Mouse (Mus musculus) heart, embryonic 12.5 days (tissue): Measurements from ENCODE around the gene Bglap2. TPM values are rescaled to one million over a fixed set of nuclear protein-coding genes. Genes with fewer than 3 reads are reported as not detected.
"Not testable (repeated sequence)": the region's sequence is repeated elsewhere in the genome, so short reads cannot be mapped to it uniquely, and the experiment has no call there.

Experiments
- ATAC-seq: fragments of 200-750 bp; cut with Nextera tagmentation; 2 replicates; pipeline ENCODE4 v1.8.0; 2017; ENCODE audit warnings: moderate TSS enrichment, moderate library complexity; ENCODE audit not compliant: insufficient number of reproducible peaks, low FRiP score
- H3K27ac ChIP-seq: fragments of 300-500 bp; sonication (generic); 2 replicates; pipeline ENCODE4 v1.5.1; 2016; ENCODE audit warnings: mild to moderate bottlenecking, moderate library complexity; ENCODE audit not compliant: poor library complexity, severe bottlenecking
- H3K27me3 ChIP-seq: fragments of 300-500 bp; sonication (generic); replicated peaks from 2 replicates; pipeline ENCODE4 v1.6.1; 2016; ENCODE audit warnings: mild to moderate bottlenecking, moderate library complexity
- H3K36me3 ChIP-seq: fragments of 300-500 bp; sonication (generic); 2 replicates; pipeline ENCODE4 v1.6.1; 2016; ENCODE audit warnings: mild to moderate bottlenecking, moderate library complexity
- H3K4me1 ChIP-seq: fragments of 300-500 bp; sonication (generic); replicated peaks from 2 replicates; pipeline ENCODE4 v1.6.1; 2016; ENCODE audit warnings: mild to moderate bottlenecking
- H3K4me2 ChIP-seq: fragments of 300-500 bp; sonication (generic); 2 replicates; pipeline ENCODE4 v1.6.1; 2016; ENCODE audit warnings: mild to moderate bottlenecking, moderate library complexity
- H3K4me3 ChIP-seq: fragments of 300-500 bp; sonication (generic); 2 replicates; pipeline ENCODE4 v1.5.1; 2016; ENCODE audit warnings: mild to moderate bottlenecking
- H3K9ac ChIP-seq: fragments of 300-500 bp; sonication (generic); 2 replicates; pipeline ENCODE4 v1.6.1; 2016; ENCODE audit warnings: mild to moderate bottlenecking, moderate library complexity
- H3K9me3 ChIP-seq: fragments of 300-500 bp; sonication (generic); replicated peaks from 2 replicates; pipeline ENCODE4 v1.6.1; 2016; ENCODE audit warnings: mild to moderate bottlenecking, moderate library complexity
- WGBS: fragments of 180-500 bp; shearing (Covaris S2); methylation state at CpG from one replicate; pipeline ENCODE4 v1.1.7; 2016; 5-methylcytosine and 5-hydroxymethylcytosine counted together
- polyA plus RNA-seq: library from polyadenylated mRNA; unstranded; fragments of >200 nt; fragmentation: Nextera tagmentation; extraction: Ambion mirVana; gene quantifications from 2 replicates; pipeline ENCODE4 v1.2.1, GENCODE M21; 2016

Bglap2 gene
- polyA plus RNA-seq, 1 experiment from 2014 or later = not detected

GRCm38 (mm10) chr3:88382383-88382782, 3.9 kb upstream of the Bglap2 start:
- ATAC-seq, H3K4me3 ChIP-seq, H3K9me3 ChIP-seq, H3K36me3 ChIP-seq, H3K27ac ChIP-seq, H3K9ac ChIP-seq, H3K4me1 ChIP-seq, H3K27me3 ChIP-seq: not testable (repeated sequence)
- WGBS = 20% methylated on average over 2 of the region's 7 CpGs
- H3K4me2 ChIP-seq = peak overlapping the region; percentile 64; the same call in 1 of the 2 replicates

GRCm38 (mm10) chr3:88381389-88382315, 3.2 kb upstream of the Bglap2 start:
- peak; percentile 76 for ATAC-seq
- WGBS = 9% methylated on average over 19 of the region's 22 CpGs
- H3K27me3 ChIP-seq, H3K9me3 ChIP-seq, H3K9ac ChIP-seq, H3K4me1 ChIP-seq, H3K36me3 ChIP-seq, H3K27ac ChIP-seq: not testable (repeated sequence)
- peak overlapping the region; percentile 64 for H3K4me2 ChIP-seq
- H3K4me3 ChIP-seq = peak overlapping the region; percentile 28; the same call in 1 of the 2 replicates

DNA sequence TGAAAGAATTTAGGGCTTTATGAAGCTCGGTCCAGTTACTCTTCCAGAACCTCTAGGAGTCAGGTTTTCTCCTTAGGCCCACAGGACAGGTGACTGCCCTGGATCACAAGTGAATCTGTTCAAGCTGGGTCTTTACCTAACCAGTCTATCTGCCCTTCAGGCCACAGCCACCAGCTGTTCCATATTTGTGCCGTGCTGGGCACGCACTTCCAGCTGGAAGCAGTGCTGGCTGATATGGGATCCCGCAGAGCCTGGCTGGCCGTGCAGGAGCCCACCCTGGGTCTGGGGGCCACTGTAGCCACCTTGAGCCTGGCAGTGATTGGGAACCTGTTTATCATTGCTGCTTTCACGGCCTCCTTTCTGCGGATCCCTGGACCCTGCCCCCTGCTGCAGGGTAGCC, 1.9 kb downstream of the Bglap2 start:
- not testable (repeated sequence) for H3K9me3 ChIP-seq, H3K27ac ChIP-seq, ATAC-seq, H3K9ac ChIP-seq, H3K4me3 ChIP-seq, H3K36me3 ChIP-seq, H3K4me1 ChIP-seq, H3K27me3 ChIP-seq
- peak overlapping the region; percentile 58; the same call in 1 of the 2 replicates for H3K4me2 ChIP-seq
- WGBS = 26% methylated on average over 5 of the region's 7 CpGs

DNA sequence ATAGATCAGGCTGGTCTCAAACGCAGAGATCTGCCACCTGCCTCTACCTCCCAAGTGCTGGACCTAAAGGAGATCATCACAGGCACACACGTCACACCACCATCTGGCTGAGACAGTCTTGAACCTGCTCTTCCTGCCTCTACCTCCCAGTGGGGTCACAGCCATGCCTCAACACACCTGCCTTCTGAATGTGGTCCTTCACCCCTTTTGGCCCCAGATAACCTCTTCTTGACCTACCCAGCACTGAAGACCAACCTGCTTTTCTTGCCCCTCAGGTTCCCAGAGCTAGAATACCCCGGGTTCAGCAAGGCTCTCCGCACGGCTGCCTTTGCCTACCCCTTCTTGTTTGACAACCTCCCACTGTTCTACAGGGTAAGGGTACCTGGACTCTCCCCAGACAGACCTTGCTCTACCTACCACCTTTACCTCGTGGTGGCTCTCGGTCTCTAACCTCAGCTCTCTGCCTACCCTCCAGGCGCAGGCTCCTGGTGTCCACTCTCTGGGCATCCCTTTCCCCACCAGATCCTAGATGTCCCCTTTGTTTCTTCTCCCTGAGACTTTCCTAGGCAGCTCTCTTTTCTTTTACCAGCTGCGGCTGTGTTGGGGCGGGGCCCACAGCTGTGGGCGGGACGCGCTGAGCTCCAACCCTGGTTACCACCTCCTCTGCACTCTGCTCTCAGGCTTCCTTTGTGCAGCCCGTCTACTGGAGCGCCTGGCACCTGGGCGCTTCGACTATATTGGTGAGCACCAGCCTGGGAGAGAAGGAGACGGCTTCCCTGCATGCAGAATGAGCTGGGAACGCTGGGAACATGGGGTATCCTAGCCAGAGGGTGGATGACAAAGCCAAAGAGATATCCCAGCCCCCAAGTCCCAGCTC, 2.5 kb downstream of the Bglap2 start:
- H3K27ac ChIP-seq = not testable (repeated sequence)
- H3K4me3 ChIP-seq = peak overlapping the region; percentile 20; the same call in 1 of the 2 replicates
- peak overlapping the region; percentile 36; the same call in 1 of the 2 replicates for H3K9ac ChIP-seq

DNA sequence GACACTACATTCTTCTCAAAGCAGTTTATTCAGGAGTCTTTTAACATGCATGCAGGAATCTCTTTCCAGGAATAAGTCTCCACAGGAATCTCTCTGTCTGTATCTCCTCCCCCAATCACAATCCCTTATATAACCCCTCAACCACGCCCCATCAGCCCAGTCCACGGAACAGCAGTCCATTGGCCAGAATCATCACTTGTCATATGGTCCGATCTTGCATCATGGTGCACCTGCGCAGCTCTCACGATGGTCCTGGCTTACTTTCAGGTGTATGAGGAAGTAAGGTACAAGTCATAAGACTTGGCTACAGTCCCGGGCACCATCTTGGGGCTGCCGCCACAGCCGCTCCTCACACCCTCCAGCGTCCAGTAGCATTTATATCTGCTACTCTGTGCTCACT, 5.9 kb downstream of the Bglap2 start, which contains the start of gene Bglap3:
TSS of gene Bglap3 (minus strand) at position 101 of the 400 bp plus-strand sequence.
- H3K9ac ChIP-seq, H3K4me3 ChIP-seq, H3K9me3 ChIP-seq, H3K4me2 ChIP-seq, H3K27ac ChIP-seq, H3K4me1 ChIP-seq, H3K36me3 ChIP-seq, H3K27me3 ChIP-seq, ATAC-seq: not testable (repeated sequence)
- 92% methylated on average over 9 of the region's 9 CpGs for WGBS

More for the DNA sequence above, 2.5 kb downstream of the Bglap2 start:
- not testable (repeated sequence) for H3K27me3 ChIP-seq, H3K4me1 ChIP-seq, H3K36me3 ChIP-seq, H3K9me3 ChIP-seq
- ATAC-seq = peak; percentile 76
- WGBS = 14% methylated on average over 19 of the region's 19 CpGs
- H3K4me2 ChIP-seq = peak overlapping the region; percentile 58

DNA sequence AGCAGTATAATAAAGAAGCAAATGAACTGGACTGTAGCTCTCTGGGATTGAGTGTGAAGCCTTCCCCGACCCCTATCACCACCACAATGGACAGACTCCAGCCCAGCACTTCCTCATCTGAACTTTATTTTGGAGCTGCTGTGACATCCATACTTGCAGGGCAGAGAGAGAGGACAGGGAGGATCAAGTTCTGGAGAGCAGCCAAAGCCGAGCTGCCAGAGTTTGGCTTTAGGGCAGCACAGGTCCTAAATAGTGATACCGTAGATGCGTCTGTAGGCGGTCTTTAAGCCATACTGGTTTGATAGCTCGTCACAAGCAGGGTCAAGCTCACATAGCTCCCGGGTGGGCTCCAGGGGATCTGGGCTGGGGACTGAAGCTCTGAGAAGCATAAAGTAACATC, 10.0 kb downstream of the Bglap2 start:
- not testable (repeated sequence) for H3K9me3 ChIP-seq, H3K4me3 ChIP-seq, H3K36me3 ChIP-seq, H3K9ac ChIP-seq, H3K4me2 ChIP-seq, ATAC-seq, H3K27ac ChIP-seq
- peaks cover 17% of the 10 kb centered on the region for H3K4me1 ChIP-seq
- peaks cover 27% of the 10 kb centered on the region for H3K27me3 ChIP-seq
- 74% methylated on average over 7 of the region's 7 CpGs for WGBS

DNA sequence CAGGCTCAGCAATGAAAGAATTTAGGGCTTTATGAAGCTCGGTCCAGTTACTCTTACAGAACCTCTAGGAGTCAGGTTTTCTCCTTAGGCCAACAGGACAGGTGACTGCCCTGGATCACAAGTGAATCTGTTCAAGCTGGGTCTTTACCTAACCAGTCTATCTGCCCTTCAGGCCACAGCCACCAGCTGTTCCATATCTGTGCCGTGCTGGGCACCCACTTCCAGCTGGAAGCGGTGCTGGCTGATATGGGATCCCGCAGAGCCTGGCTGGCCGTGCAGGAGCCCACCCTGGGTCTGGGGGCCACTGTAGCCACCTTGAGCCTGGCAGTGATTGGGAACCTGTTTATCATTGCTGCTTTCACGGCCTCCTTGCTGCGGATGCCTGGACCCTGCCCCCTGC, 11.0 kb downstream of the Bglap2 start:
- not testable (repeated sequence) for H3K27ac ChIP-seq, H3K4me3 ChIP-seq, H3K9ac ChIP-seq, H3K9me3 ChIP-seq, ATAC-seq, H3K36me3 ChIP-seq
- peak overlapping the region; percentile 45; the same call in 1 of the 2 replicates for H3K4me2 ChIP-seq
- WGBS = 52% methylated on average over 4 of the region's 7 CpGs
- peaks cover 27% of the 10 kb centered on the region for H3K27me3 ChIP-seq
- peaks cover 23% of the 10 kb centered on the region for H3K4me1 ChIP-seq

GRCm38 (mm10) chr3:88366830-88367428, 11.6 kb downstream of the Bglap2 start:
- not testable (repeated sequence) for H3K27ac ChIP-seq, H3K9ac ChIP-seq, H3K4me3 ChIP-seq, H3K36me3 ChIP-seq, H3K9me3 ChIP-seq
- H3K27me3 ChIP-seq = peaks cover 27% of the 10 kb centered on the region
- peak overlapping the region; percentile 45 for H3K4me2 ChIP-seq
- peaks cover 23% of the 10 kb centered on the region for H3K4me1 ChIP-seq
- 0 out of 2 replicates have a peak, but pooled peaks have one; percentile 29 for ATAC-seq
- WGBS = 8% methylated on average over 21 of the region's 22 CpGs

DNA sequence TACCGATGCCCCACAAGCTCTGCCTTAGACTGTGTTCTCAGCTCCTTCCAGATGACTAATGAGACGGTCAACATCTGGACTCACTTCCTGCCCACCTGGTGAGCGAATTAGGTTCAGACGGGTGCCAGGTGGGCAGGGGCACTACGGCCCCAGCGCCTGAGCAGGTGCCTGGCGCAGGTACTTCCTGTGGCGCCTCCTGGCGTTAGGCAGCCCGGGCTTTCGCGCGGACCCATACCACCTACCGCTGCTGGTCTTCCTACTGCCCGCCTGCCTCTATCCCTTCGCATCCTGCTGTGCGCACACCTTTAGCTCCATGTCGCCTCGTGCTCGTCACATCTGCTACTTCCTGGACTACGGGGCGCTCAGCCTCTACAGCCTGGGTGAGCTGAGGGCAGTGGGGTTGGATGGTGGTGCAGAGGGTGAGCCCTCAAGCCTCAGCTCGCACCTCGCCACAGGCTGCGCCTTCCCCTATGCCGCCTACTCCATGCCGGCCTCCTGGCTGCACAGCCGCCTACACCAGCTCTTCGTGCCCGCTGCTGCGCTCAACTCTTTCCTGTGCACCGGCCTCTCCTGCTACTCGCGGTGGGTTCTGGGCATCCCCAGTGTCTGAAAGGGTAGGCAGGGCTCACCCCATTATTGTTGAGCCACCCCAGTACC, 12.7 kb downstream of the Bglap2 start:
- ATAC-seq = no peak
- WGBS = 26% methylated on average over 34 of the region's 34 CpGs

DNA sequence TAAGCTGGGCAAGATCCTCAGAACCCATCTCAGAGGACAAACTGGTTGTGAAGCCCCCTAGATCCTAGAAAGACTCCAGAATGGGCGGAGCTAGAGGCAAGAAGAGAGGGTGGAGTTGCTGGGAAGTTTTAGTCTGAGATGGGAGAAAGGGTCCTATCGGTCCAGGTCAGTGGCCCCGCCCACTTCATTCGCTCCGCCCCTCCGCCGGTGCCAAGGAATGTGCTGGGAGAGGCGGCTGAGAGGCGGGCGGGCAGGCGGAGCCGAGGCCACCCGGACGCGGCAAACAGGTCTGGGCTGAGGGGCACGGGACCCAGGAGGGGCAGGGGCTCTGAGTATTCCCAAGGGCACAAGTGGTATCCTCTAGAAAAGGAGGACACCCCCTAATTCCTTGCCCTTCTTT, 14.2 kb downstream of the Bglap2 start, which contains the start of gene Paqr6:
TSS of gene Paqr6 (plus strand) at position 248 of the 400 bp plus-strand sequence.
- peak within 1 kb of the TSS; percentile 45; the same call in 1 of the 2 replicates for H3K27ac ChIP-seq
- H3K4me2 ChIP-seq = peak within 1 kb of the TSS; percentile 59
- peaks cover 27% of the 10 kb centered on the region for H3K27me3 ChIP-seq
- H3K4me1 ChIP-seq = peaks cover 36% of the 10 kb centered on the region
- H3K4me3 ChIP-seq = peak within 1 kb of the TSS; percentile 26
- ATAC-seq = peak; percentile 74
- H3K36me3 ChIP-seq = peaks cover 33% of the 10 kb centered on the region
- no peaks in the 10 kb centered on the region for H3K9me3 ChIP-seq
- no peak within 1 kb of the TSS; the same call in 1 of the 2 replicates for H3K9ac ChIP-seq
- 1% methylated on average over 16 of the region's 16 CpGs for WGBS

More for the DNA sequence above, 12.7 kb downstream of the Bglap2 start:
- Histone ChIP-seq H3K9ac (no peak overlapping the region), H3K4me1 (peaks cover 27% of the 10 kb centered on the region), H3K4me3 (no peak overlapping the region), H3K4me2 (0 out of 2 replicates have a peak overlapping the region, but pooled peaks have one; percentile 13), H3K27me3 (peaks cover 27% of the 10 kb centered on the region), H3K9me3 (peaks cover 8% of the 10 kb centered on the region), H3K27ac (no peak overlapping the region), H3K36me3 (peaks cover 18% of the 10 kb centered on the region)
